Mouse (Mus musculus) left cerebral cortex, postnatal 10 days (tissue): ENCODE results near the gene Sec24b. TPM values are rescaled to one million over a fixed set of nuclear protein-coding genes. Genes with fewer than 3 reads are reported as not detected.

Source experiments
- DNase-seq, 2 experiments: peaks; one replicate each; pipeline ENCODE4 v3.0.0; 2021 to 2022; ENCODE audit warnings: low spot score in 2 of 2, mixed read lengths in 1 of 2; ENCODE audit errors: extremely low spot score in 1 of 2
- intact Hi-C: fragments of 180-260 bp; cut with DNase I; formaldehyde crosslinking; loops from one replicate; pipeline ENCODE4 v1.15.1; 2025
- total RNA-seq, 2 experiments: library from RNA; stranded (reverse); gene quantifications; 2 replicates each; pipeline ENCODE4 v1.2.3; 2021

The Sec24b gene
- total RNA-seq, 2 experiments from 2014 or later: 54.3 to 60.6 TPM

- intact Hi-C loops: loop anchor here (10.0 kb wide), 2 partner anchors 173 to 697 kb away; partner anchors contain the start of gene Rrh
Observed at GRCm38 (mm10) chr3:129997324-129997723, 64.0 kb downstream of the Sec24b start.

DNA sequence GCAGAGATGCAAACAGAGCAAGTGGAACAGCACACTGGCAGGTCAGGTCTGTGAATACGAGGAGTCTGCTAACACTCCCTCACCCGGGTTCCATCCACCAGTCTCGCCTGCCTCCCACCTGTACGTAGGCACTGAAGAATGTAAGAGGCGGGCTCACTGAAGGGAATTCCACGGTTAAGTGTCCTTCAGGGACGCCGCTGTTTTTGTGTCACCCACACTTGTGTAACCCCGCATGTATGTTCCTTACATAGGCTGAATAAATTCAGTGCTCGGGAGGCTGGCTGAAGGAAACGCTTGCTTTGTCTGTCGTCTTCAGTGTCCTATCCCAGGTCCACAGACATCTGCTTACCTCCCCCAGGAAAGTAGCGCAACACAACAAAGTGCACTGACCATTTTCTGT, 74.1 kb downstream of the Sec24b start:
- no peak for DNase-seq
- intact Hi-C loops: no loop called here

More at GRCm38 (mm10) chr3:129997324-129997723, 64.0 kb downstream of the Sec24b start:
- no peak for DNase-seq

DNA sequence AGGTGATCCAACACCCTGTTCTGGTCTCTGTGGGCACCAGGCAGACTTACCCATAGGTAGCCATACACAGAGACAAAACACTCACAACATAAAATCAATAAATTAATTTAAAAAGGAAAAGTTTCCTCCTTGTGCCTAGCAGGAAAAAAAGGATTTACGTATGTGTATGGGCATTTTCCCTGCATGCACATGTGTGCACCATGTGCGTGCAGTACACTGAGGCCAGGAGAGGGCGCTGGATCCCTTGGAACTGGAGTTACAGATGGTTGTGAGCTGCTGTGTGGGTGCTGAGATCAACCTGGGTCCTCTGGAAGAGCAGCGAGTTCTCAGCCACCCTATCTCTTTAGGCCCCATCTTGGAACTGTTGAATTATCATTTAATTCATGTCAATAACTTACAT, 76.0 kb downstream of the Sec24b start:
- DNase-seq: no peak
- intact Hi-C loops: no loop called here

- intact Hi-C loops: no loop called here
- no peak for DNase-seq
Observed at GRCm38 (mm10) chr3:129984797-129985196, 76.6 kb downstream of the Sec24b start.

DNA sequence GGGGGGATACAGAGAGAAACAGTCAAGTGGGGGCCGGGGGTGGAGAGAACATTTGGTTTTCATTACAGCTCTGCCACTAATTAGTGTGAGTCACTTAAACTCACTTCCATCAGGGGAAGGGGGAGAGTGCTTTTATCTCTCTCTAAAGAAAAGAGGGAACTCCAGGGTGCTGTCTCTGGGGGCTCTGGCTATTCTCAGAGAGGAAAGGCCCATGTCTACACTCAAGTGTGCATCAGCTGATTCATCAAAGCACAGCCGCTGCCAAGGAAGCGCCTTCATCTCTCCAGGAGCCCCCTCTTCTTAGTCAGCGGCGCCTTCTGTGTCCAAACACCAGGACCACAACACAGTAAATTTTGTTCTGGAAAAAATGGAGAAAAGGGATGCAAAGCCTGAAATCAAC, 79.1 kb downstream of the Sec24b start:
- DNase-seq: no peak
- intact Hi-C loops: no loop called here

GRCm38 (mm10) chr3:129981756-129982155, 79.6 kb downstream of the Sec24b start:
- DNase-seq: no peak
- intact Hi-C loops: no loop called here

GRCm38 (mm10) chr3:129979510-129979909, 81.8 kb downstream of the Sec24b start:
- intact Hi-C loops: no loop called here
- no peak for DNase-seq

DNA sequence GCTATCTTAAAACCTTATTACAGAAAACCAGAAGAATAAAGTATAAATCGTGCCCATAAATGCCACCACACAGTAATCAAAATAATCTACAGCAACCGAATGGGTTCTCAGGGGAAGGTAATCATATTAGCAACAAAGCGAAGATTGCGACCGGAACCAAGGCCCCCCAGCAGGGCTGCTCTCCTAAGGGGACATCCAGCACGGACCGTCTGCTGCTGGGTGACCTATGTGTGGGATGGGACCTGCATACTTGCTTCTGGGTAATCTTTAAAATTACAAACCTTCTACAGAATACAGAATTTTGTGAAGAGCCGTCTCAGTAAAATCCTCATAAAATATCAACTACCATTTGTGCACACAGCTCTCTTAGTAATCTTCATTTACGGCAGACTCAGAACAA, 82.6 kb downstream of the Sec24b start:
- no peak for DNase-seq
- intact Hi-C loops: no loop called here

DNA sequence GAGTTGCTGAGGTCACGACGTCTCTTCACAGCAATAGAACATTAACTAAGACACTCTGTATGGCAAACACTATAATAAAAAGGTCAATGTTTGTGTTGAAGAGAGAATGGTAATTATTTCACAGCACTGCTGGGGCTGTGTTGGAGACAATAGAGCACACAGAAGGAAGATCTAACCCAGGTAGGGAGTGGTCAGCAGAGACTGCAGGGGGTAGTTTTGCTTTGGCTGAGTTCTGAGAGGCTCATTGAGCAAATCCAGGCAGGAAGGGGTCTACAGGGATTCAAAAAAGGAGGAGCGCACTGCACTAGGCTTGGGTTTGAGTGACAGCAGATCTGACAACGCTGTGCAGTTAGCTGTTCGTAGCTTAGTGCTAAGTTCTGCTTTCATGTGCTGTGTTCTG, 85.0 kb downstream of the Sec24b start:
- intact Hi-C loops: no loop called here
- DNase-seq: no peak

DNA sequence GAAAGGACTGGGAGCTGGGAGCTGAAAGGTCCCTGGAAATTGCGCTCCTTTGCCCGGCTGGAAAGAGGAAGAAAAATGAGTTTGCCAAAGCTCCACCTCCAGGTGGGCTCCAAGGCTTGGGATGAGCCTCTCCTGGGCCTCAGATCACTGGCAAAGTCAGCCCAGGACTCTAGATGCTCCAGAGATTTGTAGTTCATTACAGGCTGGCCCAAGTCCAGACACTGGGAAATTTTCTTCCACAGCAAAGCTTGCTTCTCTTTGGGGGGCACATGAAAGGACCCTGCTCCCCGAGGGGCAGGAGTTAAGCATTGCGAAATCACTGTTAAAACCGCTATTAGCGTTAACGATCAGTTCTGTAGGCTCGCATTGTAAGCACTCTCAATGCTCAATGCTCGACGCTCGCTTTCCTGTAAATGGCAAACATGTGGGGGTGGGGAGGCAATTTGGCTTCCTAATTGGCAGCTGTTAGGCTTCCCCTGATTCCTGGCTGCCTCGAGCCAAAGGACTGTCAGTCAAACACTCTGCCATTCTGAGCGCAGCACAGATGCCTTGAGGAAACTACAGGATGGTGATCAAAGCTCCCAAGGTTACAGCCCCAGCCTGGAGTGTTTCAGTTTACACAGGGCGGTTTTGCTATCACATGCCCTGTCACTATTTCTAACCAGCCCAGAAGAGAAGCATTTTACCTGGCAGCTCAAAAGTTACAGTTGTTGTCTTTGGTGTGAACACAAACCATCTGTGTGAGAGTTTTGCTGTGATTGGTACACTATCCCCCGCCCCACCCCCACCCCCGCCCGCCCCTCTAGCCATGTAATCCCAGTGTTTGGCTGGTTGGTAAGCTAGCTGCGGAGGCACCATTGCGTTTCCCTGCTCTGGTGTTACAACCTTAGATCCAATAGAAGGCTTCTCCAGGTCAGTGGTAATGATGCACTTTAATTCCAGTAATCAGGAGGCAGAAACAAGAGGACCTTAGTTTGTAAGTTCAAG, 90.5 kb downstream of the Sec24b start:
- DNase-seq: peak; percentile 24 to 48
- intact Hi-C loops: no loop called here

GRCm38 (mm10) chr3:129969432-129970395, 91.6 kb downstream of the Sec24b start, which contains the start of gene Mcub:
TSS of gene Mcub (minus strand) at chr3:129970206.
- intact Hi-C loops: no loop called here
- DNase-seq: peak in 1 of 2 experiments; percentile 51

GRCm38 (mm10) chr3:129969031-129969430, 92.3 kb downstream of the Sec24b start:
- intact Hi-C loops: no loop called here

GRCm38 (mm10) chr3:129967874-129968273, 93.5 kb downstream of the Sec24b start:
- intact Hi-C loops: no loop called here
- no peak for DNase-seq

More at GRCm38 (mm10) chr3:129969031-129969430, 92.3 kb downstream of the Sec24b start:
- DNase-seq: no peak

DNA sequence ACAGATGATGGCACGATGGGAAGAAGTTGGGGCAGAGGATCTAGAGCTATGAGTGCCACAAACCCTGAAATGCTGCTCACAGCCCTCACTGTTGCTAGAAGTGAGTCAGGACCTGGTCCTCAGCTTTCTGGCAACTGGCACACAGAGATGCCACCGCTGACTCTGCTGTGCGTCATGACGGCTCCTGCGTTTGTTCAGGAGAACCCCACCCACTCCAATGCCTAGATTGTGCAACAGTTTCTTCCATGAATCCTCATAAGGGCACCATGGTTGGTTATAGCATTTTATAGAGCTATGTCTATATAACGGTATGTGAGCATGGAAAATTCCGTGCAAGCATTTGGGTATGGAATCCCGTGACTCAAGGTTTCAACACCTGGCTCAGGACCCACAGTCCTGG, 96.7 kb downstream of the Sec24b start:
- intact Hi-C loops: no loop called here
- no peak for DNase-seq

DNA sequence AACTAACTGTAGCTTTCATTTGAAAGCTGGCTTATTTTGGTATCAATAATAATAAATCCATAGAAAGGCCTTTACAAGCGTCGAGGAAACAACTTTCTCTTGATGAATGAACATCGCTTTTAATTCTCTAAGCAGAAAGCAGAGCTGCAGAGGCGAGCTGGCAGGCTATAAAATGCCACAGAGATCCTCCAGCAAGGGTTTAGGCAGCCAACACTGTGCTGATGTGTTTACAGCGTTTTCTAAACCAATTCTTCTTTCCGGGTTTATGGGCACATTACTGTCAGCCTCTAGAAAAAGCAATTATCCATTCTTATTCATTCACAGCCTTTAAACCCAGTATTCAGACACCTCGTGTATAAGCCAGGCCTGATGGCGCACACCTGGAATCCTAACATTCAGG, 98.8 kb downstream of the Sec24b start:
- intact Hi-C loops: no loop called here
- no peak for DNase-seq

GRCm38 (mm10) chr3:129953296-129953695, 108.1 kb downstream of the Sec24b start:
- intact Hi-C loops: no loop called here
- no peak for DNase-seq

GRCm38 (mm10) chr3:129949158-129949773, 112.1 kb downstream of the Sec24b start:
- DNase-seq: no peak
- intact Hi-C loops: no loop called here

GRCm38 (mm10) chr3:129948359-129948758, 113.0 kb downstream of the Sec24b start:
- no peak for DNase-seq
- intact Hi-C loops: no loop called here
